Mouse (Mus musculus): ENCODE measurements at regions not wholly inside any gene's neighbourhood (a gene's known extent, or its start where the extent isn't known, plus 50 kb on each side); places are given as distances from the start of the nearest gene placed in this dataset.

- DNase-seq (ENCODE audit: low read depth) = no peak
These were observed 86.3 kb upstream of the Irs2 start for GRCm38 (mm10) chr8:11094516-11094915.

DNA sequence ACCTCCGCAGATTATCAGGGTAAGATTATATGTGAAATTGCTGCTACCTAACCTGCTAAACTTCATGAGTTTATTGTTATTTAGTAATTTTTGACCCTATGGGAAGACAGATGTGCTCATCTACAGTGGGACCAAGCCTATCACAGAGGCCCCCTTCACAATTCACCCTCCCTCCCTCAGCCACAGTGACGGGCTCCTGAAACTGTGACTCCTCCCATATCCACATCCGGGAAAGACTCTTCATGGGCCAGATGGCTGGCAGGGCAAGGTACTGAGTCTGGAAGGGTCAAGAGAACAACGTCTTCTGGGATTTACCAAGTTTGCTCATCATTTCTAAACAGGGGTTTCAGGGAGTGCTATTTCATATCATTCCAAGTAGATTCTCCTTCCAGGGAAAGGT lies 84.1 kb upstream of the Irs2 start:
- no peak for DNase-seq (ENCODE audit: low read depth)

DNA sequence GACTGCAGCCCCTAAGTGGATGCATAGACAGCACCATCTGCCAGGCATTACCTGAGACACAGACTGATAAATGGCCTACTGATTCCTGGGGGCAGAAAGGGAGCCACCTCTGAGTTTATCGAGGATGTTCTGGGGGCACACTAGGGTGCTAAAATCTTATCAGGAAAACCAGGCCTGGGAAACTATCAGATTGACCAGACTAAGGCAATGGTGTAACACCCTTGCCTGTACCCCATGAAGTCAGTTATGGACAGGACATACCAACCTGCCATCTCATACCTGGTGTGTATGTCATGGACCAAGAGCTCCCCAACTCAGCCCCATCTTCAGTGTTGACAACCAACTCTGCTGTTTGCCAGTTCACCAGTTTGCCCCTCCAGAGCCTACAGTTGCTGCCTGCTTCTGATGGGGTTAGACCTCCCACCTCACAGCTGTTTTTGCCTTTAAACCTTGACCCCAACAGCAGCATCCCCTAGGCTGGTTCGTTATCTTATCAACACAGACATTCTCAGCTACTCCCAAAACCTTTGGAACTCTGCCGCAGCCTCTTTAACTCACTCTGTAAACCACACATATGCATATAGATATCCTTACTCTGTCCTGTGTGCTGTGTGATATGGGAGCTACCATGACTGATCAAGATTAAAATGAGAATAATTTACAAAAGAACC lies 83.6 kb upstream of the Irs2 start:
- DNase-seq (ENCODE audit: low read depth) = no peak

- DNase-seq (ENCODE audit: low read depth) = peak; percentile 84
These were observed 80.8 kb upstream of the Irs2 start for GRCm38 (mm10) chr8:11088946-11089665.

DNA sequence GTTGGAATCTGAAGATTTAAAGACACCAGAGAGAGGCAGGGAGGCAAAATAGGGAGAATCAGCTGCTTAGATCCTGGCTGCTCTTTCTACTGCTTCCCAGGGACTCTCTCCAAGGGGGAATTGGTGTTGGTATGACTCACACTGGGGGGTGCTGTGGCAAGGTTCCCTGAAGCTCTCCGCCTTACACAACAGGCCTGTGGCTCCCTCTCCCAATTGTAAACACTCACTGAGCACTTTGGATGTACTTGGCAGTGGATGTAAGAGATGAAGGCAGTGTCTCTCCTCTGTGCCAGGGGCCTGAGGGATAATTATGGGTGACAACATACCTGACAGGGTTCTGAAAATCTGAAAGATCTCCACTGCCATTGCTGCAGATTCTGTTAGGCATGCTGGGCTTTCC lies 77.0 kb upstream of the Irs2 start:
- DNase-seq (ENCODE audit: low read depth) = peak; percentile 88

GRCm38 (mm10) chr8:11084051-11084533 lies 75.8 kb upstream of the Irs2 start:
- no peak for DNase-seq (ENCODE audit: low read depth)

- no peak for DNase-seq (ENCODE audit: low read depth)
These were observed 72.6 kb upstream of the Irs2 start for GRCm38 (mm10) chr8:11080813-11081212.

DNA sequence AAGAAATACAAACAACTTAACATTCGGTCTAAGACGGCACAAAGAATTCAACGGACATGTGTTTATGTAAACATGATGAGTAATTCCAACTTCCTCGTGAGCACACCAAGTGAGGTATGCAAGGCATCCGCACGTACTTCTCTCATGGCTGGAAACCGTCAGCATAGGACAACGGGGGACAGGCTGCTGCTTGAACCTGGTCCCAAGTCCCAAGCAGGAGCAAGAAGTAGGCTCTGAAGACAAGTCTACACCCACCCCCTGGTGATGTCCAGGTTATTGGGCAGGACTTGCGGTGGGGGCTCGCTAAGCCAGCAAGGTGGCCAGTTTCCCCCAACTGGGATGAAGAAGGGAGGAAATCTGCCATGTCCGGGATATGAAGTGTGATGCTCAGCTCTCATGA lies 71.5 kb upstream of the Irs2 start:
- no peak for DNase-seq (ENCODE audit: low read depth)

DNA sequence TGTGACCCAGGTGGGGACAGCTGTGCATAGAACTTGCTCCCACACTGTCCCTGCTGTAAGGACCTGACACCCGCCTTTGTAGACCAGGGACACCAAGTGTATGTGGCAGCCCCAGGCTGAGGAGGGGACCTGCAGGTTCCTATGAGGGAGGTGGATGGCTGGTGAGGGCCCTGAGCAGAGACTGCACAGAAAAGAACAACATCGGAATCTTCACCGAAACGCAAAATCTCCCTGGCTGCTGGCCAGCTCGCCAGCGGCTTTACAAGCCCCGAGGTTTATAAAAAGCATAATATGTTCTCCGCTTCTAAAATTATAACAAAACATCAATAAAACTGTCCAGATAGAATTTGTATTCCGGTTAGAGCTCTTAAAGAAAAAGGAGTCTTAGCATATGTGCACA lies 68.9 kb upstream of the Irs2 start:
- no peak for DNase-seq (ENCODE audit: low read depth)

- DNase-seq (ENCODE audit: low read depth) = no peak
These were observed 62.9 kb upstream of the Irs2 start for GRCm38 (mm10) chr8:11071162-11071561.

DNA sequence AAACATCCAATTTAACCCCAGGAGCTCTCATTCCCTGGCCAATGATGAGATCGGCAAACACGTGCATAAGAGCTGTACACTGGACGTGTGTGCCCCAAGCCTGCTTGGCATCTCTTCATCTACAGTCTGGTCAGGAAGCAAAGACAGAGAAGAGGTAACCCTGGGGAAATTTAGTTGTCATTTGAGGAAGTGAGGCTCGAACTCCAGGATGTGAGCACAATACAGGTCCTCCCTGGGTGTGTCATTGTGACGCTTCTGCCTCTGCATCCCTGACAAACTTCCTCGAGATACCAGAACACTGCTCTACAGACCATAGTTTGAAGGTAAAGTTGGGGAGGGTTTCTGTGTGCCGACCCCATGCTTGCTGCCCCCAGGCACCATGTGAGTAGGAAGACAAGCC lies 59.2 kb upstream of the Irs2 start:
- DNase-seq (ENCODE audit: low read depth) = no peak

- no peak for DNase-seq (ENCODE audit: low read depth)
These were observed 57.7 kb upstream of the Irs2 start for GRCm38 (mm10) chr8:11065990-11066389.

DNA sequence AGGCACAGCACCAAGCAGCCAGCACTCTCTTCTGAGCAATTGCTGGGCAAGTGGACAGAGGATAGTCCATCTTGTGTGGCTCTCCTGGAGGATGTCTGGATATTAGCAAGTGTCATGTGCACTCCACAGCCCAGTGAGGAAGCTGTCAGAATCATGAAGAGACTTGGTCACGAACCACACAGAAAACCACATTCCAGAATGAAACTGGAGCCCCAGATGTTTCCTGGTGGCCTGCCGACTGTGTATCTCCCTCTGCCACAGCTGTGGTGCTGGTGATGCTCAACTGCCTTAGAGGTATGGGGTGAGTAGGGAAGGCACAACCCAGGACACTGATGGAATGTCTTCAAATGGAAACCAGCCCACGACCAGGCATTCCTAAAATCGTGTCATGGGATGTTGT lies 57.0 kb upstream of the Irs2 start:
- DNase-seq (ENCODE audit: low read depth) = no peak

DNA sequence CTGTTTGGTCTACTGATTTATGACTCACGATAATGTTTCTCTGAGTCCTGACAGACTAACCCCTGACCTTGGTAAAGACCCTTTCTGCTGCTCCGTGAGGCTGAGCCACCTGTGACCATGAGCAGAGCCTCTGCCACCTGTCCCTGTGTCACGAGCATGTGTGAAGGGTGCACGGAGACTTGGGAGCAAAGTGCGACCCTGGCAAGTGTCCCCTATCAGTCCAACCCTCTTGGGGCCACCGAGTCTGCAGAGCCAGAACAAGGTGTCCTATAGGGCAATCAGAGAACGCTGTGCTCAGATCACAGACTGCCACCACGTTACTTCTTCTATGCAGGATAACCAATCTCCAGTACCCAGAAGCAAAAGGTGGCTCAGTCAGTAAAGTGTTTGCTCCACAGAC lies 54.8 kb upstream of the Irs2 start:
- no peak for DNase-seq (ENCODE audit: low read depth)

GRCm38 (mm10) chr8:11062348-11062946 lies 54.2 kb upstream of the Irs2 start:
- no peak for DNase-seq (ENCODE audit: low read depth)

DNA sequence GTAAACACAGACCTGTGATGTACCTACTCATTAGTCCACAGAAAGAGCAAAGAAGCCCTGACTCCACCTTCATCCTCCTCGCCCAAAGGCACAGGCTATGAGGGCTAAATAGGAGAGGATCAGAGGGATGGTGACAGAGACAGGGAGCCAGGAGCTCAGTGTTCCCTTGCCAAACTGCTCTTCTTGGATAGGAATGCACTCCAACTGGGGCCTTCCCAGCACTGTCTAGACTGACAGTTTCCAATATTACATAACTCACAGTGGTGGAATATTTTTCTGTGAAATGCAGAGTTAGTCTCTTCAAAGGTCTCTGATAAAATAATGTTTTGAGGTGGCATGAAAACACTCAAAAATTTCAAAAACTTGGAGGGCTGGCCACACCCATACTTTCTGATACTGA lies 53.5 kb upstream of the Irs2 start:
- DNase-seq (ENCODE audit: low read depth) = no peak

GRCm38 (mm10) chr8:11060604-11061003 lies 52.3 kb upstream of the Irs2 start:
- DNase-seq (ENCODE audit: low read depth) = no peak

DNA sequence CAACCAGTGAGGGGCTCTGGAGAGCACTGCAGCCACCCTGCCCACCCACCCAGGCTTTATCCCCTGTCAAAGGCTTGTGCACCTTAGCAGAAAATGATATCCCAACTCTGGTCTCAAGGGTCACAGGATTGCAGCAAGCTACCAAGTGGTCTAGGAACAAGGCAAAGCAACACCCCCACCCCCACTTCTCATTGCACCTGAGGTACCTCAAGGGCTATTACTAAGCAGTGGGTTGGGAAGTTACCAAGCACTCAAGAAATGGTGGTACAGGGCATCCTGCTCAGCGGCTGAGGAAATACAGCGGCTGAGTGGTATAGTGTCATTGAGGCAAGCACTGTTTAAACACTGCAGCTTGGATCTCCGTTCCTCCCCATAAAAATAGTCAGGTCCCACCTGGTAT lies 50.1 kb upstream of the Irs2 start:
- no peak for DNase-seq (ENCODE audit: low read depth)
